Mouse (Mus musculus): ENCODE results near the gene Sprr2k. TPM values are rescaled to one million over a fixed set of nuclear protein-coding genes. Genes with fewer than 3 reads are reported as not detected.

Sprr2k gene
- polyA plus RNA-seq (2015; fragmentation: Nextera tagmentation; extraction: Ambion mirVana): not detected in 2 replicates

DNA sequence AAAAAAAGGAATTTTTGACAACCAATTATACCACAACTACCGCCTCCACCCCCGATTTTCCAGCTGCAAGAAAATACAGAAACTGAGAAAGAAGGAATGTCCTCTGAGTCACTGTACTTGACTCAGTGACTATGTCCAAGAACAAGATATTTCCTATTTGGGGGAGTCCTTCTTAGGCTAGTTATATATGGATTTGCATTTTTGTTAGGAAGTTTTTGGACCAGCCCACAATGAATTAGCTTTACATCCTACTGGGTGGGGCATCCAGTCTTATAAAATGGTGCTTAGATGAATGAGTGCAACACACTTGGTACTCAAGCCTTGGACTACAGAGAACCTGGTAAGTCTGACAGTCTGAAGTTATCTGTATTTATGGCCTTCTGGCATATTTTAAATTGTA, at the start of gene Sprr2k:
Gene Sprr2k, plus strand, starts transcription at position 301 of the 400 bp plus-strand sequence.
- WGBS: 90% methylated on average over 2 of the region's 2 CpGs
- Histone ChIP-seq H3K36me3 (ENCODE audit: poor library complexity, severe bottlenecking) (no peaks in the 10 kb centered on the region), H3K4me3 (no peak within 1 kb of the TSS), H3K9ac (no peak within 1 kb of the TSS), H3K4me1 (no peaks in the 10 kb centered on the region), H3K4me2 (no peak within 1 kb of the TSS), H3K27me3 (no peaks in the 10 kb centered on the region), H3K27ac (no peak within 1 kb of the TSS), H3K9me3 (replicated peaks) (no peaks in the 10 kb centered on the region)
- no peak for ATAC-seq

DNA sequence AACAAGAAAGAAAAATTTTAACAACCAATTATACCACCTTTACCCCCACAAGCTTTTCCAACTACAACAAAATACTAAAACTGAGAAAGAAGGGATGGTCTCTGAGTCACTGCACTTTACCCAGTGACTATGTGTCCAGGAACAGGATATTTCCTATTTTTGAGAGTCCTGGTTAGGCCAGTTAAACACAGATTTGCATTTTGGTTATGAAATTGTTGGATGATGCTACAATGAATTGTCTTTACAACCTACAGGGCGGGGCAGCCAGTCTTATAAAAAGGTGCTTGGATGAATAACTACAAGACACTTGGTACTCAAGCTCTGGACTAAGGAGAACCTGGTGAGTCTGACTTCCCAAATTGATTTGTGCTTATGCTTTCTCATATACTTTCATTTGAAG, 47.0 kb upstream of the Sprr2k start, which contains the start of gene Sprr2h:
Gene Sprr2h, plus strand, starts transcription at position 301 of the 400 bp plus-strand sequence.
- Histone ChIP-seq H3K9me3 (replicated peaks) (no peaks in the 10 kb centered on the region), H3K27ac (no peak within 1 kb of the TSS), H3K36me3 (ENCODE audit: poor library complexity, severe bottlenecking) (no peaks in the 10 kb centered on the region), H3K9ac (no peak within 1 kb of the TSS), H3K4me1 (no peaks in the 10 kb centered on the region), H3K4me3 (no peak within 1 kb of the TSS), H3K4me2 (no peak within 1 kb of the TSS), H3K27me3 (no peaks in the 10 kb centered on the region)
- WGBS: 82% methylated on average over 1 of the region's 1 CpGs
- no peak for ATAC-seq

DNA sequence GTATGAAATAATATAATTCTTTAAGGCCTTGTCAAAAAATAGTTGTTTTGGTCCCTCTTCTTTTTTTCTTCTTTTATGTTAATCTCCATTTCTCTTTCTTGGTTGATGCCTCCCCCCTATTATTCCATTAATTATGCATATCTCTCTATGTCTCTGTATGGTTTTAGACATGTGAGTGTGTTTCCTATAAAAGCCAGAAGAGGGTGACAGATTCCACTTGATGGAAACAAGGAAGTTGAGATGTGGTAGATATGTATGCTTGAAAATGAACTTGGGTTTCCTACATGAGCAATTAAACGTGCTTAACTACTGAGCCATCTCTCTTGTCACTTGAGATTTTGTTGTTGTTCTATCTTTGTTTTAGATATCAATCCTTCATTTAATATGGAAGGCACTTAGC, 38.1 kb upstream of the Sprr2k start:
- H3K27me3 ChIP-seq: no peaks in the 10 kb centered on the region
- ATAC-seq: no peak
- no peak overlapping the region for H3K4me2 ChIP-seq
- H3K4me3 ChIP-seq: no peak overlapping the region
- H3K9ac ChIP-seq: no peak overlapping the region
- no peak overlapping the region for H3K27ac ChIP-seq
- no peaks in the 10 kb centered on the region for H3K4me1 ChIP-seq
- no peaks in the 10 kb centered on the region for H3K36me3 ChIP-seq (ENCODE audit: poor library complexity, severe bottlenecking)
- H3K9me3 ChIP-seq (replicated peaks): no peaks in the 10 kb centered on the region
- WGBS: 55% methylated on average over 1 of the region's 1 CpGs

DNA sequence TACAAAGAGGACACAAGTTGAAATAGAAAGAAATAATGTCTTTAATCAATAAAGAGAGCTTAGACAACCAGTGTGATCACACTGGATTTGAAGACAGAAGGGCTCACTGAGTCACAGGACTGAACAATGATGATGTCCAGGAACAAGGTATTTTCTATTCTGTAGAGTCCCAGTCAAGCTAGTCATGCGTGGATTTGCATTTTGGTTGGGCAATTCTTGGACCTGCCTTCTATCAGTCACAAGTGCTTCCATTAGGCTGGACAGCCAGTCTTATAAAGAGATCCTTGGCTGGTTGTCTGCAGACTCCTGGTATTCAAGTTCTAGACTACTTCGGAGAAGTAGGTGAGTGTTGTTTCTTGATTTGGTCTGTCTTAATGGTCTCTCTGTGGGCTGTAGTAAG, 24.7 kb upstream of the Sprr2k start, which contains the start of gene Sprr2i:
Gene Sprr2i, plus strand, starts transcription at position 301 of the 400 bp plus-strand sequence.
- Histone ChIP-seq H3K9ac (no peak within 1 kb of the TSS), H3K27ac (no peak within 1 kb of the TSS), H3K4me2 (no peak within 1 kb of the TSS), H3K4me3 (no peak within 1 kb of the TSS), H3K9me3 (replicated peaks) (no peaks in the 10 kb centered on the region), H3K27me3 (no peaks in the 10 kb centered on the region), H3K4me1 (no peaks in the 10 kb centered on the region), H3K36me3 (ENCODE audit: poor library complexity, severe bottlenecking) (no peaks in the 10 kb centered on the region)
- no peak for ATAC-seq
- 86% methylated on average over 2 of the region's 2 CpGs for WGBS

- Histone ChIP-seq H3K27ac (no peak within 1 kb of the TSS), H3K36me3 (ENCODE audit: poor library complexity, severe bottlenecking) (no peaks in the 10 kb centered on the region), H3K9ac (no peak within 1 kb of the TSS), H3K4me2 (no peak within 1 kb of the TSS), H3K4me3 (no peak within 1 kb of the TSS), H3K27me3 (no peaks in the 10 kb centered on the region), H3K9me3 (replicated peaks) (no peaks in the 10 kb centered on the region), H3K4me1 (no peaks in the 10 kb centered on the region)
- 88% methylated on average over 2 of the region's 2 CpGs for WGBS
- no peak for ATAC-seq
These were observed 14.6 kb upstream of the Sprr2k start, which contains the start of gene Sprr2j-ps for GRCm38 (mm10) chr3:92417782-92418181. Gene Sprr2j-ps (plus strand): TSS chr3:92418082.

DNA sequence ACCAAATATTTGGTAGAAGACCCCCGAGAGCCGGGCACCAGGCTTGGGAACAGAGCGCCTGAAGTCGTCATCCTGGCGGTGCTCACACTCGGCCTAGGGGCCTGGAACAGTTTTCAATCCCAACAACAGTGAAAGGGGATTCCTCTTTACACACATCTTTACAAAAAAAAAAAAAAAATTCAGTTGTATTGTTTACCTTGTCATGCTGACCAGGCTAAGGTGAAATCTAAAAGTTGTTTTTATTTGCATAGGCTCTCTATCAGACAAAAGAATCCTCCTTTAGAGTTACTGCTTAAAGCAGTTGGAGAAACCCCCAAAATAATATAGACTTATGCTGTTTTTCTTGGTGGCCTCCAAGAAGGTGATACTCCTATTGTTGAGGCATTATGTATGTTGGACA, 3.1 kb upstream of the Sprr2k start, which contains the start of gene Gm9774:
Gene Gm9774, minus strand, starts transcription at position 101 of the 400 bp plus-strand sequence.
- Histone ChIP-seq H3K27me3 (no peaks in the 10 kb centered on the region), H3K27ac (no peak within 1 kb of the TSS)

DNA sequence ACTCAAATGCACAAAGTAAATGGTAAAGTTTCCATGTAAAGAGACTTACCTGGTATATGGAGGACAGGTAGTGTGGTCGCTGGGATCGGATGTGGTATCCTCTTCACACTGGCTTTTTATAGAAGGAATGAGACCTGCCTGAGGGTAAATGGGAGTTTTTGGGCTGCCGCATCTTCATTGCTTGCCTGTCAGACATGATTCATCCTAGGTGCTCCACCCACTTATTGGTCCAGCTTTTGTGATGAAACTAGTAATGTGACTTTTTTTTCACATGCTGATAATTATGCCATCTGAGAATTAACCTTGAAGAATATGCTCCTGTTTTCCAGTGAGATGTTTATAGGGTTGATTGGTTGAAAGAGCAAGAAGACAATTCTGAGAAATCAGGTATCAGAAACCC, 6.3 kb downstream of the Sprr2k start, which contains the start of gene Sprr1b:
Gene Sprr1b, minus strand, starts transcription at position 101 of the 400 bp plus-strand sequence.
- 96% methylated on average over 3 of the region's 3 CpGs for WGBS
- no peaks in the 10 kb centered on the region for H3K4me1 ChIP-seq

More for the DNA sequence above, 3.1 kb upstream of the Sprr2k start, which contains the start of gene Gm9774:
- H3K36me3 ChIP-seq (ENCODE audit: poor library complexity, severe bottlenecking): no peaks in the 10 kb centered on the region
- no peak within 1 kb of the TSS for H3K9ac ChIP-seq
- WGBS: 91% methylated on average over 6 of the region's 6 CpGs
- ATAC-seq: no peak
- H3K4me1 ChIP-seq: no peaks in the 10 kb centered on the region
- no peaks in the 10 kb centered on the region for H3K9me3 ChIP-seq (replicated peaks)
- H3K4me3 ChIP-seq: no peak within 1 kb of the TSS
- no peak within 1 kb of the TSS for H3K4me2 ChIP-seq

GRCm38 (mm10) chr3:92440177-92440576, 7.8 kb downstream of the Sprr2k start:
- no peaks in the 10 kb centered on the region for H3K36me3 ChIP-seq (ENCODE audit: poor library complexity, severe bottlenecking)
- H3K9me3 ChIP-seq (replicated peaks): no peaks in the 10 kb centered on the region
- WGBS: 90% methylated on average over 3 of the region's 3 CpGs
- no peak overlapping the region for H3K27ac ChIP-seq
- ATAC-seq: no peak
- H3K27me3 ChIP-seq: no peaks in the 10 kb centered on the region
- H3K4me2 ChIP-seq: no peak overlapping the region
- H3K4me1 ChIP-seq: no peaks in the 10 kb centered on the region
- H3K4me3 ChIP-seq: no peak overlapping the region
- no peak overlapping the region for H3K9ac ChIP-seq

More for the DNA sequence above, 6.3 kb downstream of the Sprr2k start, which contains the start of gene Sprr1b:
- Histone ChIP-seq H3K9me3 (replicated peaks) (no peaks in the 10 kb centered on the region), H3K36me3 (ENCODE audit: poor library complexity, severe bottlenecking) (no peaks in the 10 kb centered on the region), H3K4me3 (no peak within 1 kb of the TSS), H3K27me3 (no peaks in the 10 kb centered on the region), H3K4me2 (no peak within 1 kb of the TSS), H3K9ac (no peak within 1 kb of the TSS), H3K27ac (no peak within 1 kb of the TSS)
- no peak for ATAC-seq

- Histone ChIP-seq H3K9me3 (replicated peaks) (no peaks in the 10 kb centered on the region), H3K9ac (no peak overlapping the region), H3K27ac (no peak overlapping the region), H3K4me3 (no peak overlapping the region), H3K36me3 (ENCODE audit: poor library complexity, severe bottlenecking) (no peaks in the 10 kb centered on the region), H3K4me1 (no peaks in the 10 kb centered on the region), H3K27me3 (no peaks in the 10 kb centered on the region), H3K4me2 (no peak overlapping the region)
- 90% methylated on average over 5 of the region's 5 CpGs for WGBS
- no peak for ATAC-seq
These were observed 22.8 kb downstream of the Sprr2k start for GRCm38 (mm10) chr3:92455151-92455550.

DNA sequence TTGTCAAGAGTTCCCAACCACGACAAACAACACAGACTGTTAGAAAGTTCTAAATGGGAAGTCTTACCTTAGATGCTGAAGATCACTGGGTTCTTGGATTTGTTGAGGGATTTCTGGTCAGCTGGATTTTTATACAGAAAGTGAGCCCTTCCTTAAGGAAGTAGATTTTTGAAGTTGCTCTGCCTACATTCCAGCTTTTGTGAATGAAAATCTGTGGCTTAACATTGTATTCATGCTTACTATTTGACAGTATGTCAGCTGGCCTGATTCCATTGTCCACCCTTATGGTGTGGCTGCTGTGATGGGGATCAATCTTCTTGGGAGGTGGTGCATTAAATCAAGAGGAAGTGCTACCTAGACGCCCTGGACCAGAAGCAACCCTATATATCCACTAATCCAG, 26.2 kb downstream of the Sprr2k start, which contains the start of gene Sprr3:
Gene Sprr3, minus strand, starts transcription at position 101 of the 400 bp plus-strand sequence.
- no peak within 1 kb of the TSS for H3K4me3 ChIP-seq
- H3K36me3 ChIP-seq (ENCODE audit: poor library complexity, severe bottlenecking): no peaks in the 10 kb centered on the region
- no peaks in the 10 kb centered on the region for H3K27me3 ChIP-seq
- WGBS: 73% methylated on average over 2 of the region's 2 CpGs
- H3K27ac ChIP-seq: no peak within 1 kb of the TSS
- no peak for ATAC-seq
- H3K4me2 ChIP-seq: no peak within 1 kb of the TSS
- no peak within 1 kb of the TSS for H3K9ac ChIP-seq
- no peaks in the 10 kb centered on the region for H3K9me3 ChIP-seq (replicated peaks)
- no peaks in the 10 kb centered on the region for H3K4me1 ChIP-seq

- no peaks in the 10 kb centered on the region for H3K27me3 ChIP-seq
- H3K9me3 ChIP-seq (replicated peaks): no peaks in the 10 kb centered on the region
- H3K4me2 ChIP-seq: no peak overlapping the region
- WGBS: 88% methylated on average over 1 of the region's 1 CpGs
- ATAC-seq: no peak
- H3K36me3 ChIP-seq (ENCODE audit: poor library complexity, severe bottlenecking): no peaks in the 10 kb centered on the region
- H3K4me1 ChIP-seq: no peaks in the 10 kb centered on the region
- H3K4me3 ChIP-seq: no peak overlapping the region
- no peak overlapping the region for H3K9ac ChIP-seq
- H3K27ac ChIP-seq: no peak overlapping the region
These were observed 34.2 kb downstream of the Sprr2k start for GRCm38 (mm10) chr3:92466576-92466975.

DNA sequence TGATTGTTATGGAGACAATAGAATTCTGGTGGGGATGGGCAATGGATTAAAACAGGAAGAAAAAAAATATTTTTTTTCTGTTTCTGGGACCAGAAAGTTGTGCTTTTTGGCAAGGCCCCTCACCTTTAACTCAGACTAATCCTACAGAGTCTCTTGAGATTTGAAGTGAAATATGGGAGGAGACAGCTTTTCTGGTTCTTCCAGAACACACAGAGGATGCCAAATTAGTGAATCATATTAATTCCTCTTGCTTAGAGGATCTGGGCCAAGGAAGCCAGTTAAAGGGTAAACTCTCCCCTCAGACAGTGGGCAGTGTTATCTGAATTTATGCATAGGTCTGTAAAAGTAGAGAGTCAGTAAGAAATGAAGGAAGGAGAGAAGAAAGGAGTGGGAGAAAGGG, 35.0 kb downstream of the Sprr2k start:
- H3K4me3 ChIP-seq: no peak overlapping the region
- no peaks in the 10 kb centered on the region for H3K36me3 ChIP-seq (ENCODE audit: poor library complexity, severe bottlenecking)
- H3K27ac ChIP-seq: no peak overlapping the region
- no peaks in the 10 kb centered on the region for H3K4me1 ChIP-seq
- ATAC-seq: no peak
- H3K27me3 ChIP-seq: no peaks in the 10 kb centered on the region
- no peak overlapping the region for H3K9ac ChIP-seq
- H3K9me3 ChIP-seq (replicated peaks): no peaks in the 10 kb centered on the region
- no peak overlapping the region for H3K4me2 ChIP-seq

- Histone ChIP-seq H3K27ac (no peak overlapping the region), H3K9ac (no peak overlapping the region), H3K4me3 (no peak overlapping the region), H3K36me3 (ENCODE audit: poor library complexity, severe bottlenecking) (no peaks in the 10 kb centered on the region), H3K4me2 (no peak overlapping the region), H3K9me3 (replicated peaks) (no peaks in the 10 kb centered on the region), H3K27me3 (no peaks in the 10 kb centered on the region), H3K4me1 (no peaks in the 10 kb centered on the region)
- 88% methylated on average over 2 of the region's 2 CpGs for WGBS
- ATAC-seq: no peak
These were observed 37.7 kb downstream of the Sprr2k start for GRCm38 (mm10) chr3:92470111-92470510.
